Mouse (Mus musculus): Measurements from ENCODE around the gene Uck2.

DNA sequence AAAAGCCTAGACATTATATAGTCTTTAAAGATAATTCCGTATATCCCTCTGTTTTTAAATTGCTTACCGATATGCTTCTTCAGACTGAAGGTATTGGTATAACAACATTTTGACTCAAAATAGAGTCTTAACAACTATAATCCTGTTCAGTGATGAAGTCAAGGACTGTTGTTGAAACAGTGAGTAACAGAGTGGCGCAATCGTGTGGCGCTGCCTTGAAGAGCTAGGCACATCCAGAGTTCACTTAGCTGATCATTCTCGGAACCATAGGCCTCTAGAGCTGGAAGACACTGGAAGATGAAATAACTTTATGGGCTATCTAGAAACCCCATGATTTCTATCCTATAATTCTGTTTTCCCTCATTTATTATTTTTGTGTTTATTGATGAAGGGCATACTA lies 36.6 kb upstream of the Uck2 start:
- no peak for TF ChIP-seq POLR2A (IDR thresholded peaks at IDR 0.05; ENCODE audit: control insufficient read depth, low read depth, low read length)
- TF ChIP-seq CTCF (IDR thresholded peaks at IDR 0.05; ENCODE audit: control insufficient read depth, insufficient read depth, insufficient replicate concordance, low read depth, low read length): no peak
